Mouse (Mus musculus): ENCODE measurements around the gene Gpn3. TPM values are rescaled to one million over a fixed set of nuclear protein-coding genes. Genes with fewer than 3 reads are reported as not detected.

The Gpn3 gene
- 18.9 TPM for polyA plus RNA-seq (2012; fragmentation: generic; extraction: Trizol)

DNA sequence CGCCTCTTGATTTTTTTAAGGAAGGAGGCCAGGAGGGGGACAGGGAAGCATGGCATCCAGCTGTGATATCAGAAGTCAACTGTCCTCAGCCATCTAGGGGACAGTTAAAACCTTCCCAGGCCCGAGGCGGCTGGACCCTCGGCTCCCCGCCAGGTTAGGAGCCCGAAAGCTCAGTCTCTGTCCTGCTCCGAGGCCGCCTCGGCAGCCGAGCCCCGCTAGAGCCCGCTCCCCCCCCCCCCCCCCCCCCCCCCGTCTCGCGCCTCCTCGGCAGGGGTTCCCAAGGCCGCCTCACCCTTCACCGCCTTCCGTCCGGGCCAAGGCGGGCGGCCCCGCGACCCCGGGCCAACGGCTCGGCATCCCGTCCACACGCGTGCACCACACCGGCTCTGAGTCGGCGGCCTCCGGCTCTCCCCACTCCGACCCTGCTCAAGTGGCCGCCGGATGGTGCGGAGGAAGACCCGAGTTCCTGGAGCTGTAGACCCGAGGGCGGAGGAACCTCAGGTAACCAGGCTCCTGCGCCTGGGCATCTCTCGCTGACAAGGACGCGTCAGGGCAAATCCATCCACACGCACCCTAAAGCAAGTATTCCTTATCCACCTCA is at the start of gene Gpn3:
Gene Gpn3 (plus strand): TSS at position 286 of the 601 bp plus-strand sequence.
- Histone ChIP-seq H3K4me2 (ENCODE audit: low read depth) (peak within 1 kb of the TSS; percentile 96), H3K4me3 (peak within 1 kb of the TSS; percentile 75), H3K27me3 (ENCODE audit: control insufficient read depth, insufficient read depth, insufficient read length) (no peaks in the 10 kb centered on the region), H3K79me2 (ENCODE audit: control insufficient read depth, insufficient read depth) (peaks cover 18% of the 10 kb centered on the region), H3ac (ENCODE audit: control insufficient read depth, insufficient read length) (peak within 1 kb of the TSS; percentile 79), H3K36me3 (ENCODE audit: control insufficient read depth, insufficient read depth) (peaks cover 24% of the 10 kb centered on the region)
- TF ChIP-seq CEBPB (IDR thresholded peaks at IDR 0.05; ENCODE audit: insufficient read depth, poor library complexity, severe bottlenecking), result no peak
- no peak for TF ChIP-seq TCF3 (IDR thresholded peaks at IDR 0.05; ENCODE audit: insufficient read length, low read depth)
- TF ChIP-seq POLR2AphosphoS2 (IDR thresholded peaks at IDR 0.05; ENCODE audit: insufficient read length, low read depth), result peak; percentile 16
- no peak for TF ChIP-seq E2F4 (IDR thresholded peaks at IDR 0.05; ENCODE audit: insufficient read depth)

- Histone ChIP-seq H3K27me3 (ENCODE audit: control insufficient read depth, insufficient read depth, insufficient read length) (no peaks in the 10 kb centered on the region), H3ac (ENCODE audit: control insufficient read depth, insufficient read length) (no peak overlapping the region), H3K4me3 (no peak overlapping the region), H3K36me3 (ENCODE audit: control insufficient read depth, insufficient read depth) (no peaks in the 10 kb centered on the region), H3K4me2 (ENCODE audit: low read depth) (no peak overlapping the region), H3K79me2 (ENCODE audit: control insufficient read depth, insufficient read depth) (no peaks in the 10 kb centered on the region)
- TF ChIP-seq MAX (IDR thresholded peaks at IDR 0.05; ENCODE audit: low read depth), result no peak
- TF ChIP-seq REST (IDR thresholded peaks at IDR 0.05; ENCODE audit: insufficient read depth, insufficient read length), result no peak
- no peak for TF ChIP-seq POLR2A (IDR thresholded peaks at IDR 0.05; ENCODE audit: insufficient read length, low read depth)
- TF ChIP-seq SRF (IDR thresholded peaks at IDR 0.05; ENCODE audit: control insufficient read depth, insufficient read length, low read depth), result no peak
- no peak for TF ChIP-seq MYOG (IDR thresholded peaks at IDR 0.05; ENCODE audit: control insufficient read depth in 1 of 3, insufficient read depth in 1 of 3, insufficient read length in 2 of 3, low read depth in 2 of 3)
- no peak for TF ChIP-seq TCF12 (IDR thresholded peaks at IDR 0.05; ENCODE audit: insufficient read depth, poor library complexity, severe bottlenecking)
- TF ChIP-seq USF1 (IDR thresholded peaks at IDR 0.05; ENCODE audit: low read depth), result no peak
- TF ChIP-seq MYOD1 (IDR thresholded peaks at IDR 0.05; ENCODE audit: control insufficient read depth in 1 of 3, insufficient read length in 2 of 3, low read depth in 2 of 3), result no peak
- no peak for TF ChIP-seq CEBPB (IDR thresholded peaks at IDR 0.05; ENCODE audit: insufficient read depth, poor library complexity, severe bottlenecking)
- TF ChIP-seq E2F4 (IDR thresholded peaks at IDR 0.05; ENCODE audit: insufficient read depth), result no peak
- TF ChIP-seq POLR2AphosphoS2 (IDR thresholded peaks at IDR 0.05; ENCODE audit: insufficient read length, low read depth), result no peak
- no peak for TF ChIP-seq TCF3 (IDR thresholded peaks at IDR 0.05; ENCODE audit: insufficient read length, low read depth)
Observed at GRCm38 (mm10) chr5:122323523-122323922, 48.2 kb upstream of the Gpn3 start.

DNA sequence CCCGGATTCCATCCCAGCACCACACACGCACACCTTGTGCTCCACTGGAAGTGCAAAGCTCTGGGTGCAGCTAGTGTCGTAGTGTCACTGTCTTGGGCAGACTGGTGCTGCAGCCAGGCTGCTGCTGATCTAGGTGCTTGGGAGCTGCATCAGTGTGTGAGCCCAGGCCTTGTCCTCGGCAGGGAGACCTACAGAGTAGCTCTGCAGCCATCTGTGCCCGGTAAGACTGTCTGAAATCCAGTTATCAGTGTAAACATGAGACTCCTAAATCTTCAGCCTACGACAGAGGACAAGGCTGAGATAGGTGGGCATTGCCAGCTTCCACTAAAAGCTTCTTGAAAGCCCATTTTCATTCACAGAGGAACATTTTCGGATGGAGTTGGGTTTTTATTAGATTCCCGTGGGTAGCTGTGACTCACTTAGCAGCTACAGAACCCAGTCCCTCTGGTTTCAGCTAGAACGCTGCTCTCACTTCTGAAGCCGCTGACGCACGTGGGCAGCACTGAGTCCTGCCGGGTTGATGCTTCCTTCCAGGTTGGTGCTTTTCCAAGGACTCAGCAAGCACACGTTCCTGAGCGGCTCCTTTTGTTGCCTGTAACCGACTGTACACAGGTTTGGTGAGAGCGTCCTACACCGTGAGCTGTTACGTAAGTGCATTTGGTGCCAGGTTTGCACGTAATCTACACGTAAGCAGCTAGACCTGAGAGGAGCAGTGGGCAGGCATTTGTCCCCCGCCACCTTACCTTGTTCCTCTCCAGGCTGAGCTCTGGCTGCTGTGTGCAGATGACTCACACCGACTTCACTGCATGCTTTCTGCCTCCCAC is 46.9 kb upstream of the Gpn3 start:
- no peaks in the 10 kb centered on the region for H3K36me3 ChIP-seq (ENCODE audit: control insufficient read depth, insufficient read depth)
- H3K27me3 ChIP-seq (ENCODE audit: control insufficient read depth, insufficient read depth, insufficient read length), result no peaks in the 10 kb centered on the region
- peak overlapping the region; percentile 20 for H3K4me2 ChIP-seq (ENCODE audit: low read depth)
- no peaks in the 10 kb centered on the region for H3K79me2 ChIP-seq (ENCODE audit: control insufficient read depth, insufficient read depth)
- H3ac ChIP-seq (ENCODE audit: control insufficient read depth, insufficient read length), result no peak overlapping the region
- no peak for TF ChIP-seq MYOD1 (IDR thresholded peaks at IDR 0.05; ENCODE audit: control insufficient read depth in 1 of 3, insufficient read length in 2 of 3, low read depth in 2 of 3)
- no peak for TF ChIP-seq MYOG (IDR thresholded peaks at IDR 0.05; ENCODE audit: control insufficient read depth in 1 of 3, insufficient read depth in 1 of 3, insufficient read length in 2 of 3, low read depth in 2 of 3)
- TF ChIP-seq E2F4 (IDR thresholded peaks at IDR 0.05; ENCODE audit: insufficient read depth), result no peak
- TF ChIP-seq MAX (IDR thresholded peaks at IDR 0.05; ENCODE audit: low read depth), result no peak
- TF ChIP-seq POLR2A (IDR thresholded peaks at IDR 0.05; ENCODE audit: insufficient read length, low read depth), result no peak
- TF ChIP-seq TCF3 (IDR thresholded peaks at IDR 0.05; ENCODE audit: insufficient read length, low read depth), result no peak
- no peak for TF ChIP-seq TCF12 (IDR thresholded peaks at IDR 0.05; ENCODE audit: insufficient read depth, poor library complexity, severe bottlenecking)
- TF ChIP-seq CEBPB (IDR thresholded peaks at IDR 0.05; ENCODE audit: insufficient read depth, poor library complexity, severe bottlenecking), result no peak
- H3K4me3 ChIP-seq, result no peak overlapping the region

DNA sequence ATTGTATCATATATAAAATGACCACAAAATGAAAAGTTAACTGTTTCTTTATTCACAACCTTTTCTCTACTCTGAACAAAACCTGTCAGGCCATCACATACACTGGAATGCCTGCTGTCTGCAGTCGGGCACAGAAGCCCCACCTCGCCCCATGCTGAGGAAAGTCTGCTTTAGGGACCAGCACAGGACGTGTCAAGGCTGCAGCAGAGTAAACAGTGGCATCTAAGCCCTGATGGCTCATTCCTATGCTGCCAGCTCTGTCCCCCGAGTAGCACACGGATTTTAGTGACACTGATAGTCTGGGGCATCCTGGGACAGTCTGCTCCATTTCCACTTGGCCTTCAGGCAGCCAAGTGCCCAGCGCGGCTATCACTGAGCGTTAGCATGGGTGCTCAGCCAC is 46.2 kb upstream of the Gpn3 start:
- Histone ChIP-seq H3K4me2 (ENCODE audit: low read depth) (peak overlapping the region; percentile 20), H3K27me3 (ENCODE audit: control insufficient read depth, insufficient read depth, insufficient read length) (no peaks in the 10 kb centered on the region), H3K36me3 (ENCODE audit: control insufficient read depth, insufficient read depth) (no peaks in the 10 kb centered on the region), H3ac (ENCODE audit: control insufficient read depth, insufficient read length) (no peak overlapping the region), H3K4me3 (no peak overlapping the region), H3K79me2 (ENCODE audit: control insufficient read depth, insufficient read depth) (no peaks in the 10 kb centered on the region)
- TF ChIP-seq MAX (IDR thresholded peaks at IDR 0.05; ENCODE audit: low read depth) (no peak), MYOG (IDR thresholded peaks at IDR 0.05; ENCODE audit: control insufficient read depth in 1 of 3, insufficient read depth in 1 of 3, insufficient read length in 2 of 3, low read depth in 2 of 3) (no peak), MYOD1 (IDR thresholded peaks at IDR 0.05; ENCODE audit: control insufficient read depth in 1 of 3, insufficient read length in 2 of 3, low read depth in 2 of 3) (no peak), REST (IDR thresholded peaks at IDR 0.05; ENCODE audit: insufficient read depth, insufficient read length) (no peak), E2F4 (IDR thresholded peaks at IDR 0.05; ENCODE audit: insufficient read depth) (no peak), USF1 (IDR thresholded peaks at IDR 0.05; ENCODE audit: low read depth) (no peak), TCF12 (IDR thresholded peaks at IDR 0.05; ENCODE audit: insufficient read depth, poor library complexity, severe bottlenecking) (no peak), CEBPB (IDR thresholded peaks at IDR 0.05; ENCODE audit: insufficient read depth, poor library complexity, severe bottlenecking) (no peak), POLR2A (IDR thresholded peaks at IDR 0.05; ENCODE audit: insufficient read length, low read depth) (no peak), POLR2AphosphoS2 (IDR thresholded peaks at IDR 0.05; ENCODE audit: insufficient read length, low read depth) (no peak), TCF3 (IDR thresholded peaks at IDR 0.05; ENCODE audit: insufficient read length, low read depth) (no peak), SRF (IDR thresholded peaks at IDR 0.05; ENCODE audit: control insufficient read depth, insufficient read length, low read depth) (no peak)

Measured in myocyte (in vitro differentiated cells).